Mouse (Mus musculus) embryonic facial prominence, embryonic 13.5 days (tissue): Measurements from ENCODE around the gene Olfr1184. TPM values are rescaled to one million over a fixed set of nuclear protein-coding genes. Genes with fewer than 3 reads are reported as not detected.
"Not testable (repeated sequence)": the region's sequence is repeated elsewhere in the genome, so short reads cannot be mapped to it uniquely, and the experiment has no call there.

Experiments
- ATAC-seq: fragments of 200-750 bp; cut with Nextera tagmentation; 2 replicates; pipeline ENCODE4 v1.8.0; 2017; ENCODE audit warnings: low read depth; ENCODE audit not compliant: insufficient number of reproducible peaks, insufficient read depth, low FRiP score, low TSS enrichment
- H3K27ac ChIP-seq: fragments of 300-500 bp; sonication (generic); 2 replicates; pipeline ENCODE4 v1.5.1; 2015; ENCODE audit warnings: moderate library complexity, mild to moderate bottlenecking, inconsistent platforms
- H3K27me3 ChIP-seq: fragments of 300-500 bp; sonication (generic); 2 replicates; pipeline ENCODE4 v1.6.1; 2015; ENCODE audit warnings: mild to moderate bottlenecking, inconsistent platforms
- H3K36me3 ChIP-seq: fragments of 300-500 bp; sonication (generic); 2 replicates; pipeline ENCODE4 v1.6.1; 2015; ENCODE audit warnings: mild to moderate bottlenecking, inconsistent platforms
- H3K4me1 ChIP-seq: fragments of 300-500 bp; sonication (generic); 2 replicates; pipeline ENCODE4 v1.6.1; 2015; ENCODE audit warnings: inconsistent platforms
- H3K4me2 ChIP-seq: fragments of 300-500 bp; sonication (generic); 2 replicates; pipeline ENCODE4 v1.6.1; 2015; ENCODE audit warnings: moderate library complexity, mild to moderate bottlenecking, inconsistent platforms
- H3K4me3 ChIP-seq: fragments of 300-500 bp; sonication (generic); 2 replicates; pipeline ENCODE4 v1.5.1; 2015; ENCODE audit warnings: mild to moderate bottlenecking, inconsistent platforms
- H3K9ac ChIP-seq: fragments of 300-500 bp; sonication (generic); 2 replicates; pipeline ENCODE4 v1.6.1; 2015; ENCODE audit warnings: mild to moderate bottlenecking, inconsistent platforms
- H3K9me3 ChIP-seq: fragments of 300-500 bp; sonication (generic); 2 replicates; pipeline ENCODE4 v1.6.1; 2016; ENCODE audit warnings: inconsistent platforms
- WGBS: fragments of 180-500 bp; shearing (Covaris S2); methylation state at CpG from one replicate; pipeline ENCODE4 v1.1.7; 2015; ENCODE audit warnings: mixed read lengths; 5-methylcytosine and 5-hydroxymethylcytosine counted together
- polyA plus RNA-seq: library from polyadenylated mRNA; unstranded; fragments of >200 nt; fragmentation: Nextera tagmentation; extraction: Ambion mirVana; gene quantifications from 2 replicates; pipeline ENCODE4 v1.2.1, GENCODE M21; 2015

Olfr1184 gene
- not detected in 2 replicates for polyA plus RNA-seq

DNA sequence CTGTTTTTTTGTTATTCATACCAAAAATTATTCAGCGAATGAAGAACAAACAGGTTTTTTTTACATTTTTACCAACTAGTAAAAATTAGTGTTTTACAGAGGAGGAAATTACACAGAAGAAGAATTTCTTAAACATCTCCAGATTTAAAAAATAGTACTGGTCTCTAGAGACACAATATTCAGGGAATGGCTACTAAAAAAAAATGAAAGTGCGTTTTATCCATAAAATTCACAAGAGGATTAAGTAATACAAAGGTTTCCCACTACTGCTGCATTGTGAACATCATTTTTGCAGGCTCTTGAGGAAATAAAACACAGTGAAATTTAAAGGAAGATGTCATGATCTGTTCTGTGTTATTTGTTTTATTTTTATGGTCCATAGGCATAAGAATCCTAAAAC is at the start of gene Olfr1184:
Gene Olfr1184 (plus strand): TSS at position 301 of the 400 bp plus-strand sequence.
- Histone ChIP-seq H3K4me3 (no peak within 1 kb of the TSS), H3K4me1 (no peaks in the 10 kb centered on the region), H3K36me3 (no peaks in the 10 kb centered on the region), H3K27ac (no peak within 1 kb of the TSS), H3K4me2 (no peak within 1 kb of the TSS), H3K9me3 (no peaks in the 10 kb centered on the region), H3K27me3 (no peaks in the 10 kb centered on the region), H3K9ac (no peak within 1 kb of the TSS)
- WGBS = 85% methylated on average over 2 of the region's 2 CpGs
- ATAC-seq = no peak

DNA sequence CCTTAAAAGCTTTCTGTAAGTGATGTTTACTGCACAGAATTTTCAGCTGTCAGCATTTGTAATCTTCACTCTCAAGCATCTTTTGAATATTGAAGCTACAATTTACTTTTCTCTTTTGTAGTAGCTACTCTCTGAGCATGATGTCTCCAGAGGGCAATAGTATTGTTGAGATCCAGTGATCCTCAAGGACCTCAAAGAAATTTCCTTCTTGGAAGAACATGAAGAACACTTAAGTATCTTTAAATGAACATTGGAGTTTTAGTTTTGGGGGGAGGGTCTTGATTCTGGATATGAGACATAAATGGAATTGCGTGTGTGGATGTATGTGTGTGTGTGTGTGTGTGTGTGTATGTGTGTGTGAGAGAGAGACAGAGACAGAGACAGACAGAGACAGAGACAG is 34.4 kb upstream of the Olfr1184 start, which contains the start of gene Gm13757:
Gene Gm13757 (minus strand): TSS at position 101 of the 400 bp plus-strand sequence.
- no peaks in the 10 kb centered on the region for H3K9me3 ChIP-seq
- H3K4me3 ChIP-seq = no peak within 1 kb of the TSS
- no peaks in the 10 kb centered on the region for H3K4me1 ChIP-seq
- no peak within 1 kb of the TSS for H3K4me2 ChIP-seq
- WGBS = 81% methylated on average over 1 of the region's 1 CpGs
- H3K9ac ChIP-seq = no peak within 1 kb of the TSS
- no peaks in the 10 kb centered on the region for H3K27me3 ChIP-seq
- H3K36me3 ChIP-seq = no peaks in the 10 kb centered on the region
- no peak for ATAC-seq
- H3K27ac ChIP-seq = no peak within 1 kb of the TSS

- H3K36me3 ChIP-seq, H3K4me2 ChIP-seq, H3K27ac ChIP-seq, H3K27me3 ChIP-seq, H3K4me3 ChIP-seq, H3K9ac ChIP-seq, H3K9me3 ChIP-seq, H3K4me1 ChIP-seq, ATAC-seq: not testable (repeated sequence)
- WGBS = 74% methylated on average over 1 of the region's 1 CpGs
Measured at GRCm38 (mm10) chr2:88454567-88454966, 28.8 kb upstream of the Olfr1184 start, which contains the start of gene Olfr1183. Gene Olfr1183 (plus strand): TSS chr2:88454867.

DNA sequence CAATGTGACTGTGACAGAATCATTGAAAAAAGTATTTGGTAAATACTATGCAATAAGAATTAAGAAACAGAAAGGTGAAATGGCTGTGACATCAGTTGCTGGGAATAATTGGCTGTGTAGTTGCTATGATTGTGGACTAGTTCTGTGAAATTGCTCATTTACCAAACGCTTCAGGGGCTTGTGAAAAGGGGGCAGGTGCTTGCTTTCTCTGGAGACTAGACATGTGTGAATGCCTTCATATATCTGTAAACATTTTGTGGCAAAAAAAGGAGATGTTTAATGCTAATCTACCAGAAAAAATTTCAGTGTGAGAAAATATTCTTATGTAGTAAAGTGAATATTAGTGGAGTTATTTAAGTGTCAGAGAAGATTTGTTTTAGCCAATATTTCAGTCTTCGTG is 9.6 kb downstream of the Olfr1184 start, which contains the start of gene Olfr1185-ps1:
Gene Olfr1185-ps1 (plus strand): TSS at position 301 of the 400 bp plus-strand sequence.
- no peak within 1 kb of the TSS for H3K9ac ChIP-seq
- no peak within 1 kb of the TSS for H3K4me2 ChIP-seq
- H3K4me1 ChIP-seq = no peaks in the 10 kb centered on the region
- no peaks in the 10 kb centered on the region for H3K27me3 ChIP-seq
- no peaks in the 10 kb centered on the region for H3K9me3 ChIP-seq
- H3K27ac ChIP-seq = no peak within 1 kb of the TSS
- no peaks in the 10 kb centered on the region for H3K36me3 ChIP-seq
- 71% methylated on average over 2 of the region's 2 CpGs for WGBS
- no peak within 1 kb of the TSS for H3K4me3 ChIP-seq
- no peak for ATAC-seq

DNA sequence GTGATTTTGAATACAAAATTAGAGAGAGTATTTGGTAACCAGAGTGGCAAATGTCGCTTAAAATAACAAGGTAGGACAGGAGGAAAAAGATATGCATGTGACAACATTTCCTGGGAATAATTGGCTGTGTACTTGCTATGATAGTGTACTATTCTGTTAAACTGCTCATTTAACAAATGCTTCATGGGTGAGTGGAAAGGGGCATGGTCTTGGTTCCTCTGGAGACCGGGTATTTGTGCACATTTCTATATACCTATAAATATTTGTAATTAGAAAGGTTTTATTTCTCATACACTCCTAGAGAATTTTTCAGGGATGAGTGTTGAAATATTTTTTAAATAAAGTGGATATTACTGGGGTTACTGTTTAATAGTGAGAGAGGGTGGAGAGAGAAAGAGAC is 34.9 kb downstream of the Olfr1184 start, which contains the start of gene Olfr1186:
Gene Olfr1186 (plus strand): TSS at position 301 of the 400 bp plus-strand sequence.
- no peak within 1 kb of the TSS for H3K9ac ChIP-seq
- ATAC-seq = no peak
- 77% methylated on average over 2 of the region's 2 CpGs for WGBS
- no peaks in the 10 kb centered on the region for H3K4me1 ChIP-seq
- no peaks in the 10 kb centered on the region for H3K9me3 ChIP-seq
- no peaks in the 10 kb centered on the region for H3K36me3 ChIP-seq
- no peak within 1 kb of the TSS for H3K27ac ChIP-seq
- H3K27me3 ChIP-seq = no peaks in the 10 kb centered on the region
- no peak within 1 kb of the TSS for H3K4me3 ChIP-seq
- no peak within 1 kb of the TSS for H3K4me2 ChIP-seq

DNA sequence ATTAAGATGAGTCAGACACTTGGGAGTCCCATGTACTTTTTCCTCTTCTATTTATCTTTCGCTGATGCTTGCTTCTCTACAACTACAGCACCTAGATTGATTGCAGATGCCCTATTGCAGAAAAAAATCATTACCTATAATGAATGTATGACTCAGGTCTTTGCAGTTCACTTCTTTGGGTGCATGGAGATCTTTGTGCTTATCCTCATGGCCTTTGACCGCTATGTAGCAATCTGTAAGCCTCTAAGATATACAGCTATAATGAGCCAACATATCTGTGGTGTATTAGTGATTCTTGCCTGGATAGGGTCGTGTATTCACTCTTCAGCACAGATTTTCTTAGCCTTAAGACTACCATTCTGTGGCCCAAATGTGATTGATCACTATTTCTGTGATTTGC is 42.3 kb downstream of the Olfr1184 start:
- H3K4me2 ChIP-seq = no peak overlapping the region
- H3K36me3 ChIP-seq = no peaks in the 10 kb centered on the region
- H3K27ac ChIP-seq = no peak overlapping the region
- no peaks in the 10 kb centered on the region for H3K9me3 ChIP-seq
- H3K4me3 ChIP-seq = no peak overlapping the region
- H3K9ac ChIP-seq = no peak overlapping the region
- no peak for ATAC-seq
- WGBS = 70% methylated on average over 3 of the region's 3 CpGs
- no peaks in the 10 kb centered on the region for H3K27me3 ChIP-seq
- H3K4me1 ChIP-seq = no peaks in the 10 kb centered on the region

Other genes starting within 250 kb of the Olfr1184 start
- 0.06 TPM in 1 of 2 replicates, not detected in the other for gene Olfr1173, start 203.7 kb upstream of the Olfr1184 start, polyA plus RNA-seq
- gene Olfr1174-ps, start 168.5 kb upstream of the Olfr1184 start, polyA plus RNA-seq = not detected in 2 replicates
- gene Olfr1175-ps, start 156.4 kb upstream of the Olfr1184 start, polyA plus RNA-seq = not detected in 2 replicates
- not detected in 2 replicates for gene Olfr1176, start 146.9 kb upstream of the Olfr1184 start, polyA plus RNA-seq
- not detected in 2 replicates for gene Olfr1177-ps, start 137.1 kb upstream of the Olfr1184 start, polyA plus RNA-seq
- not detected in 2 replicates for gene Olfr1178, start 96.5 kb upstream of the Olfr1184 start, polyA plus RNA-seq
- not detected in 2 replicates for gene Olfr1179, start 77.1 kb upstream of the Olfr1184 start, polyA plus RNA-seq
- gene Olfr1180, start 64.4 kb upstream of the Olfr1184 start, polyA plus RNA-seq = not detected in 2 replicates
- gene Olfr1181, start 57.4 kb upstream of the Olfr1184 start, polyA plus RNA-seq = not detected in 2 replicates
- gene Gm13757, start 34.5 kb upstream of the Olfr1184 start, polyA plus RNA-seq = not detected in 2 replicates
- gene Olfr1183, start 28.7 kb upstream of the Olfr1184 start, polyA plus RNA-seq = not detected in 2 replicates
- gene Olfr1185-ps1, start 9.7 kb downstream of the Olfr1184 start, polyA plus RNA-seq = not detected in 2 replicates
- not detected in 2 replicates for gene Olfr1186, start 35.0 kb downstream of the Olfr1184 start, polyA plus RNA-seq
- gene Olfr1188, start 73.3 kb downstream of the Olfr1184 start, polyA plus RNA-seq = not detected in 2 replicates
- gene Olfr1189, start 102.9 kb downstream of the Olfr1184 start, polyA plus RNA-seq = not detected in 2 replicates
- not detected in 2 replicates for gene Olfr1191-ps1, start 156.9 kb downstream of the Olfr1184 start, polyA plus RNA-seq
- not detected in 2 replicates for gene Olfr1192-ps1, start 164.9 kb downstream of the Olfr1184 start, polyA plus RNA-seq
- not detected in 2 replicates for gene Olfr1193, start 192.0 kb downstream of the Olfr1184 start, polyA plus RNA-seq
- gene Olfr1195, start 205.6 kb downstream of the Olfr1184 start, polyA plus RNA-seq = not detected in 2 replicates
- not detected in 2 replicates for gene Olfr1196, start 221.0 kb downstream of the Olfr1184 start, polyA plus RNA-seq
- not detected in 2 replicates for gene Olfr1197, start 248.8 kb downstream of the Olfr1184 start, polyA plus RNA-seq